Mouse (Mus musculus): Measurements from ENCODE around the gene Nrf1.

- no peak for TF ChIP-seq POLR2A (IDR thresholded peaks at IDR 0.05; ENCODE audit: control insufficient read depth, low read depth, low read length)
- TF ChIP-seq CTCF (IDR thresholded peaks at IDR 0.05; ENCODE audit: control insufficient read depth, insufficient read depth, insufficient replicate concordance, low read depth, low read length): no peak
Observed at GRCm38 (mm10) chr6:30121600-30121999, 73.8 kb downstream of the Nrf1 start.

Data from testis, adult 2 months (tissue).